Mouse (Mus musculus): ENCODE measurements around the gene Spr.
"Not testable (repeated sequence)": the region's sequence is repeated elsewhere in the genome, so short reads cannot be mapped to it uniquely, and the experiment has no call there.

Gene Spr

DNA sequence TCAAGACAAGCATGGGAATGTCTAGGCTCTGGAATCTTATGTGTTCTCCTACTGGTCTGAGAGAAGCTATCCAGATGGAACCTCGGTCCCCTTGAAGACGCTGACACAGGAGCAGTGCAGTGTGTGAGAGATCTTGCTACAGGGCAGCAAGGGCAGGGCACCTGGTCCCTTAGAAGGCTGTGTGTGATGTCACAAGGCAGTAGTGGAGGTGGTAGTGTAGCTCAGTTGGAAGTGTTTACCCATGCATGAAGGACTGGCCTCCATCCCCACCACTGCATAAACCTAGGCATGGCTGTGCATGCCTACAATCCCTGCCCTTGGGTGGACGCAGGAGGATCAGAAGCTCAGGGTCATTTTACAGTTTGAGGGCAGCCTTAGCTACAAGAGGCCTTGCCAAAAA lies 5.3 kb downstream of the Spr start:
- not testable (repeated sequence) for DNase-seq (ENCODE audit: low spot score in 2 of 2)

- DNase-seq (ENCODE audit: low spot score in 2 of 2): peak; percentile 41 to 72
Observed at GRCm38 (mm10) chr6:85131673-85132072, 5.9 kb downstream of the Spr start.

- peak in 1 of 2 experiments; percentile 29 for DNase-seq (ENCODE audit: low spot score in 2 of 2)
Observed at GRCm38 (mm10) chr6:85117545-85118511, 19.7 kb downstream of the Spr start.

DNA sequence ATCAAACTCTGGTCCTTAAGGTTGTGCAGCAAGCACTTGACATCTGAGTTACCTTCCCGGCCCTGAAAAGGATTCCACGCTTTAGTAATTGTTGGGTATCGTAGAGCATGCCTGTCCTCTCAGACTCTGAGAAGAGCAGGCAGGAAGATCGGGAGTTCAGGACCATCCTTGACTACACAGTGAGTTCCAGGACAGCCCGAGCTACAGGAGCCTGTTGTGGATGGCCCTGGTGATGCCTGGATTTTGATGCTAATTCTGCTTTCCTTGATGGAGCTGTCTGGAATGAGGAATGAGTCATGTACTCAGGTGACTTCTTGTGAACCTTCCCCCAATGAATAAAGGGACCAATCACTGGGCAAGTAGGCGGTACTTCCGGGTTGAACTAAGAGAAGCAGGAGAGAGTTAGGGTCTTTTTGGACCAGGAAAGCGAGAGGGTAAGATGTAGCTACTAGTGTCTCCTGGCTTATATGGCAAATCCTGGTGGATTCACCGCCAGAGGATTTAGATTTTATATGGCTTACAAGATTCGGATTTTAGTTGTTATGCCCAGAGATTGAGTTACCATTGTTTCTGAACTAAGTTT lies 32.4 kb downstream of the Spr start:
- DNase-seq (ENCODE audit: low spot score in 2 of 2): no peak

- DNase-seq (ENCODE audit: low spot score in 2 of 2): no peak
Observed at GRCm38 (mm10) chr6:85103321-85103720, 34.2 kb downstream of the Spr start.

GRCm38 (mm10) chr6:85096441-85096840 lies 41.1 kb downstream of the Spr start:
- DNase-seq (ENCODE audit: low spot score in 2 of 2): no peak

- no peak for DNase-seq (ENCODE audit: low spot score in 2 of 2)
Observed at GRCm38 (mm10) chr6:85087425-85087824, 50.1 kb downstream of the Spr start.

DNA sequence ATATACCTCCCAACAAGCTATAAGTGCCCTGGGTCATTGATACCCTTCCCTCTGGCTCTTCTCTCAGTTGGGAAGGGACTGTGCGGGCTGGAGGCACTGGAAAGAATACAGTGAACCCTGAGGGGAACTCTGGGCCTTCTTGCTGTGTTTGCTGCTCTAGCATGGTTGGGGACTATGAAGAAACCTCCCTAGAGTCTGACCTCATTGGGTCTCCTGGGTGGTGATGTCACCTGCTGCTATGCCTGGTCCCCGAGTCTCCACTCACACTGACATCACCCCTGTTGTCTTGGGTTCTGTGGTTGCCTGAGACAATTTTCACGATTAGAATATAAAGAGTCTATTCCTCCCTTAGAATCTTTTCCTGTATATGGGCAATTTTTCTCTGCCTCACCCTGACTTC lies 50.9 kb downstream of the Spr start:
- DNase-seq (ENCODE audit: low spot score in 2 of 2): no peak
